Mouse (Mus musculus): Measurements from ENCODE around the gene Kcnk4. TPM values are rescaled to one million over a fixed set of nuclear protein-coding genes. Genes with fewer than 3 reads are reported as not detected.

Kcnk4 gene
- 10 to 100 TPM; 39.1 to 39.2 TPM for total RNA-seq (2021)
- long read RNA-seq, experiment 1, partial matches to known transcripts, result 7 of 35 reads
- long read RNA-seq, experiment 1, other reads (novel, unspliced or antisense), result 25 of 35 reads
- long read RNA-seq, experiment 2, partial matches to known transcripts, result 7 of 31 reads
- long read RNA-seq, experiment 2, other reads (novel, unspliced or antisense), result 21 of 31 reads

DNA sequence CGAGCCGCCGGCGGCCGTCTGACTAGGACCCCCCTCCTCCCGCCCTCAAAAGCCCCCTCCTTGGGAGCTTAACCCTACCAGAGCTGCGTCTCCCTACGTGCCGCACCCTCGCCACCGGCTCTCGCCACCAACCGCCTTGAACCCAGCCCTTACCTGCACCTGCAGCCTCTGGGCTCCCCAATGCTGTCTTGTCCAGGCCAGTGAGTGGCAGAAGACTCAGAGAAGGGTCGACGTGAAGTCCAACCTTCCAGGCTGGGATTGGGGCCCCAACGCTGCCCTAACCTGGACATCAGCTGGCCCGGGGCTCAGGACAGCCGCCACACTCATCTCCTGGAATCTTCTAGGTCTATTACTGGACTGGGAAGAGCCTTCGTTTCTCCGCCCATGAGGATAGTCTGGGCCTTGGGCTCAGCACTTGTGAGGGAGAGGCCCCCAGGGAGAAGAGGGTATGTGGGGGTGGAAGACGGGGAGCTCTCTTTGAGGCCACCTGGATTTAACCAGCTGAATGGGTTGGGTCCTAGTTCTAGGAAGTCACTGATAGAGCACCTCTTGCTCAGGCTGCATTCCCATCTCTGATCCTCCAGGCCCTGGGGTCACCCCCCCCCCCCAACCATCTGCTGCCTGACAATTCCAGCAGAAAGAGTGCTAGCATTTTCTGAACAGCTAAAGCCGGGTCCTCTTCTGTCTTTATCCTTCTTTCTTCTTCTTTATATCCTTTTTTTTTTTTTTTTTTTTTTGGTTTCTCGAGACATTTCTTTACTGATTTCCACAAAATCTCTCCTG lies at the start of gene Kcnk4:
Gene Kcnk4, minus strand, starts transcription at position 321 of the 783 bp plus-strand sequence.
- no peak for TF ChIP-seq CTCF (IDR thresholded peaks at IDR 0.05)
- intact Hi-C loops (cut with DNase I), result no loop called here
- peak within 1 kb of the TSS; percentile 91 for H3K27ac ChIP-seq
- no peak for DNase-seq (ENCODE audit: extremely low spot score in 1 of 2, low spot score in 2 of 2)
- H3K4me3 ChIP-seq, result peak within 1 kb of the TSS; percentile 54

DNA sequence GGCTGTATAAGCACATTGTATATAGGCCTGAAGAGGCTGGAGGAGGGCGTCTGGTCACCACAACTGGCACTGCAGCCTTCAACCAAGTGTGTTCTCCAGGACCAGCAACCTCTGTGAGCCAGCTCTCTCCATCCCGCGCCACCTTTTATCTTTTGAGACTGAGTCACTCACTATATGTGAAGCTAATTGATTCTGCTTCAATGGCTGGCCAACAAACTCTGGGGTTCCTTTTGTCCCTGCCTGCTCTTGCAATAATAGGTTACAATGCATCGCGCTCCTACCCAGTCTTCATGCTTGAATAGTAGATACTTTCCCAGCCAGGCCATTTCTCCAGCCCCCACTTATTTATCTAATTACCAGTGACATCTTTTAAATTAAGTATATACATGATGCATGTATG lies 49.3 kb upstream of the Kcnk4 start:
- TF ChIP-seq CTCF (IDR thresholded peaks at IDR 0.05), result no peak
- Histone ChIP-seq H3K4me3 (no peak overlapping the region), H3K27ac (no peak overlapping the region)
- intact Hi-C loops (cut with DNase I), result no loop called here
- DNase-seq (ENCODE audit: extremely low spot score in 1 of 2, low spot score in 2 of 2), result no peak

DNA sequence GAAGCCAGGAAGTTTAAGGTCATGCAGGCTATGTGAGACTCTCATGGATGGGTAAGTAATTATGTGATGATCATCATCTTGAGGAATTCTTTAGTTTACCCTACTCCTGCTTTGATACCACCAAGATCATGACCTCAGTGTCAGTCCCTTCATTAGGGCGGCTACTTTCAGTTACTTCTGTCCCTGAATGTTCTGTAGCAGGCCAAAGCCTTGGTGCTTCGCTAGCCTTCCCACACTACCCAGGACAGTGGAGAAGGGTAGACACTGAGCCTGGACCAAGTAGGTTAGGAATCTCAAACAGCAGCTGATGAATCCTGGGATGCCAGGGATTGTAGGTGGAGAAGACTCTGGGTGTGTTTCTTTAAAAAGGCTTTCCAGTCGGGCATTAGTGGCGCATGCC lies 47.1 kb upstream of the Kcnk4 start:
- TF ChIP-seq CTCF (IDR thresholded peaks at IDR 0.05), result no peak
- H3K27ac ChIP-seq, result no peak overlapping the region; the same call in 1 of the 2 replicates
- no peak overlapping the region for H3K4me3 ChIP-seq
- DNase-seq (ENCODE audit: extremely low spot score in 1 of 2, low spot score in 2 of 2), result no peak
- intact Hi-C loops (cut with DNase I), result no loop called here

DNA sequence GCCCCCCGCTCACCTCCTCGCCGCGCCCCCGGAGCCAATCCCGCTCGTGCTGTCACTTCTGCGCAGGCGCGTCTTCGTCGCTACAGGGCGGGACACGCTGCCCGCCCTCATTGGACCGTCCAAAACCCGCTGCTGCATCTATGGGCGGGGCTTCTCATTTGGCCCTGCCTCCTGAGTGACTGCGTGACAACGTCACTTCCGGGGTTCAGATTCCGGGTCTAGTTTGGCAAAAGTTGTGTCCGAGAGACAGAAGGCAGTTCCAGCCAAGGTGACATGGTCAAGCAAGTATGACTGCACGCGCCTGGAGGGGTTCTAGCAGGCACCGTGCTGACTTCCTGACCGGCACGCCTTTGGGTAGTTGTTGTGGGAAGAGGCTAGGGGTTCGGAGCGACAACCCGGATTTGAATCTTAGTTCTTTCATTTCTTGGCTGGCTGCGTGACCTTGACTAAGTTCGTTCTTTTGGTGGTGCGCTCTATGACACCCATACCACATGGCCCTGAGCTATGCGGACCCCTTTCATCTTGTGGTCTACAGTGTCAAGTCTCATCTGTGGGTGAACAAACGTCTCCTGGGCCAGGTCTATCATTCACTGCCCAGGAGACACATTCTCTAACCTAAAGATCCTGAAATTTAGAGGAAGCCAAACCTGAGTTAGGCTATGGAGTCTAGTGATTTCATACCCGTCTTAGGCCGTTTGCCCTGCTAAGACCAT lies 46.2 kb upstream of the Kcnk4 start, which contains the start of gene Fkbp2:
Gene Fkbp2, minus strand, starts transcription at position 121 of the 713 bp plus-strand sequence.
- H3K4me3 ChIP-seq, result peak within 1 kb of the TSS; percentile 91
- TF ChIP-seq CTCF (IDR thresholded peaks at IDR 0.05), result no peak
- peak; percentile 97 to 98 for DNase-seq (ENCODE audit: extremely low spot score in 1 of 2, low spot score in 2 of 2)
- peak within 1 kb of the TSS; percentile 99 for H3K27ac ChIP-seq
- intact Hi-C loops (cut with DNase I), result no loop called here

DNA sequence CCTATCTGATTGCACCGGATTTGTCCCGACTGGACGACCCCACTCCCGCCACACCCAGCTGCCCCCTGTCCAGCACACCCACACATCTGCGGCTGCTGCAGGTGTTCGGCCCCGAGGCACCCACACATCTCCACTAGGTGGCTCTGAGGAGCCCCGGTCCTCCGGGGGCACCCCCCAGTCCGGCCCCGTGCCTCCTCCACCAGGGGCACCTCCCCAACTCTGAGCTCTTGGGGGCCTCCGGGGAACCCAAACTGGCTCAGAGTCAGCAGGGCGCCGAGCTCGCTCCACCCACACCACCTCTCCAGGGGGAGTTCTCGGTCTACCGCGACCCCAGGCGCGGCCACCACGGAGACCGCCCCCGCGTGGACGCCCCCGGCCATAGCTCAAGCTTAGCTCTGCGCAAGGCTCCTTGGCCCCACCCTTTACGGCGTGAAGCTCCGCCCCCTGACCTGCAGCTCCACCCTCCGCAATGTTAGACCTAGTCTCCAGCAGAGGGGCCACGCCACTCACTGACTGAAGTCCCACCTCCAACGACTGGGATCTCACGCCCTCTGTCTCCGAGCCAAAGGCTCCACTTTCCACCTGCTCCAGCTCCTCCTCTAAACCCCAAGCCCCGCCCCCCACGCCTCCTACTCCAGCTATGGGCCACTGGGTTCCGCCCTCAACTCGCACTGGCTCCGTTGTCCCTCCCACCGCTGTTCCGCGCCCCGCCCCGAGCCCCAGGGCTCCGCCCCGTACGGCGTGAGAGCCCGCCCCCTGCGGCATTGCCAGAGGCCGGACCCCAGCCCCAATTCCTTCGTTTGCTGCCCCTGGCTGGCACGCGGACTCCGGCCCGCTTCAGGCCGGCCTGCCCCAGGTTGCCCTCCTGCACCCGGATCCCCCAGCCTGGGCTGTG lies 45.4 kb upstream of the Kcnk4 start:
- peak; percentile 98 to 100 for DNase-seq (ENCODE audit: extremely low spot score in 1 of 2, low spot score in 2 of 2)
- intact Hi-C loops (cut with DNase I), result loop anchor here (2.0 to 5.0 kb wide), 2 partner anchors 37 to 57 kb away; partner anchors contain the start of genes Bad and Gpr137
- Histone ChIP-seq H3K4me3 (peak overlapping the region; percentile 91), H3K27ac (peak overlapping the region; percentile 99)
- TF ChIP-seq CTCF (IDR thresholded peaks at IDR 0.05), result peak; percentile 66

DNA sequence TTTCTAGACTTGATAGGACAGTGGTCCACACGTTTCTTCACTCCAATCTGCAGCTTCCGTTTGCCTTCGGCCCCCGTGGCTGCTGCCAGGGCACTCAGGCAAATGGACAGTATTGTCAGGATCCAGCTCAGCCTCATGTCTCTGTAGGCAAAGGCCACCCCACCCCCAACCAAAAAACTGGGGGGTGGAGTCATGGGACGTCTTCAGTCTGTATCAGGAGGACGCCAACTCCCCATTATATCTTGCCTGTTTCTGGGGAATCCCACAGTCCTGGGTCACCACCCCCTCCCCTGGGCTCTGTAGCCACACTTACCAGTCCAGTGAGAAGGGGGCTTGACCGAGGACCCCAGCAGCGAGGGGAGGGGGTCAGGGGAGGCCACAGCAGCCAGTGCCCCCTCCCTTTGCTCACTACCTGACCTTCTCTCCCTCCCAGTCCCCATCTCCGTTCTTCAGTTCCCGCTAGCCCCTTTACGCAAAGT lies 44.7 kb upstream of the Kcnk4 start:
- DNase-seq (ENCODE audit: extremely low spot score in 1 of 2, low spot score in 2 of 2), result peak; percentile 43

DNA sequence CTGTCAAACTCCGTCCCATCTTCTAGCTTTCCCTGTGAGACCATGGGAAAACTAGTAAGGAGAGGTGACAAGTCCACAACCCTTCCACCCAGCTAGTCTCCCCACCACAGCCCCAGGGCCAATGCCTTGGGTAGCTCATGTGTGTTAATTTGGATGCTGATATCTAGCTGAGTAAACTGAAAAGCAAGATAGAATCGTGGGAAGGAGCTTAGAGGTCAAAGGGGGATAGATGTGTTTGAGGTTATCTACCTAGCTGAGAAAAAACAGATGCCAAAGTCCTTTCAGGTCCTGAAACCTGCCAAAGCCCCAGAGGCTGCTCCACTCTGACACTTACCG lies 44.3 kb upstream of the Kcnk4 start:
- peak overlapping the region; percentile 91 for H3K4me3 ChIP-seq
- intact Hi-C loops (cut with DNase I), result loop anchor here (2.0 to 5.0 kb wide), 2 partner anchors 36 to 56 kb away; partner anchors contain the start of genes Bad and Gpr137

More for the DNA sequence above, 44.7 kb upstream of the Kcnk4 start:
- no peak for TF ChIP-seq CTCF (IDR thresholded peaks at IDR 0.05)
- intact Hi-C loops (cut with DNase I), result loop anchor here (2.0 to 5.0 kb wide), 2 partner anchors 37 to 56 kb away; partner anchors contain the start of genes Bad and Gpr137
- Histone ChIP-seq H3K27ac (peak overlapping the region; percentile 99), H3K4me3 (peak overlapping the region; percentile 91)

DNA sequence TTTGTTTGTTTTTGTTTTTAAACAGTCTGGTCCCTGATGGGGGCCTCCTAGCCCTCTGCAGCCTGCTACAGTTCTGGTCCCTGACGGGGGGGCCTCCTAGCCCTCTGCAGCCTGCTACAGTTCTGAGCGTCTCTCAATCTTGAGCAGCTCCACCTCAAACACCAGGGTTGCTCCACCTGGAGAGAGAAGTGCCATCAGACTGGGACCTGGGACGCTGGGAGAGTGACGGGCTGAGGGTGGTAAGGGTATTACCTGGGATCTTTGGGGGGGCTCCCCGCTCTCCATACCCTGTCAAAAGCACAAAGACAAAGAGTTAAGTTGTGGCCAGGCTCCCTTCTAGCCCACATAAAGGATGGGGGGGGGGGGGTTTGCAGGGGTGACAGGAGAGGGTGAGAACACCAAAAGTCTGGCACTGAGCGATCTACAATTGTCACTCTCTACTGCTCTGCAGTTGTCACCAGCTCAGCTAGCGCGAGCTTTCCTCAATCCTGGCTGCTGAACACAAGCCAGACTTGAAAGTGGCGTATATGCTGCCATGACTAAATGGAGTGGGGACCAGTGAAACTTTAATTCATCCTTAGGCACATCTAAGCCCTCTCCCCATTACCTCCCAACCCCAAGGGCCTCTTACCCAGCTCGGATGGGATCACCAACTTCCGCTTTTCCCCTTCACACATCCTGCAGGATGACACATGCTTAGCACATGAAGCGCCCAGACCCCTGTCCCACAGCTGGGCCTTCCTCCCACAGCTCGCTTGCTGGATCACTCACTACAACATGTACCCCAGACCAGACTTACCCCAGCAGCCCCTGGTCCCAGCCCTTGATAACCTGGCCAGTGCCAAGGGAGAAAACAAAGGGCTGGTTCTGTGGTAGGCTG lies 43.7 kb upstream of the Kcnk4 start:
- Histone ChIP-seq H3K4me3 (peak overlapping the region; percentile 91), H3K27ac (peak overlapping the region; percentile 99; the same call in 1 of the 2 replicates)
- intact Hi-C loops (cut with DNase I), result loop anchor here (2.0 to 5.0 kb wide), 2 partner anchors 36 to 55 kb away; partner anchors contain the start of genes Bad and Gpr137
- no peak for TF ChIP-seq CTCF (IDR thresholded peaks at IDR 0.05)
- no peak for DNase-seq (ENCODE audit: extremely low spot score in 1 of 2, low spot score in 2 of 2)

More for the DNA sequence above, 44.3 kb upstream of the Kcnk4 start:
- no peak for TF ChIP-seq CTCF (IDR thresholded peaks at IDR 0.05)
- DNase-seq (ENCODE audit: extremely low spot score in 1 of 2, low spot score in 2 of 2), result no peak
- peak overlapping the region; percentile 99; the same call in 1 of the 2 replicates for H3K27ac ChIP-seq

DNA sequence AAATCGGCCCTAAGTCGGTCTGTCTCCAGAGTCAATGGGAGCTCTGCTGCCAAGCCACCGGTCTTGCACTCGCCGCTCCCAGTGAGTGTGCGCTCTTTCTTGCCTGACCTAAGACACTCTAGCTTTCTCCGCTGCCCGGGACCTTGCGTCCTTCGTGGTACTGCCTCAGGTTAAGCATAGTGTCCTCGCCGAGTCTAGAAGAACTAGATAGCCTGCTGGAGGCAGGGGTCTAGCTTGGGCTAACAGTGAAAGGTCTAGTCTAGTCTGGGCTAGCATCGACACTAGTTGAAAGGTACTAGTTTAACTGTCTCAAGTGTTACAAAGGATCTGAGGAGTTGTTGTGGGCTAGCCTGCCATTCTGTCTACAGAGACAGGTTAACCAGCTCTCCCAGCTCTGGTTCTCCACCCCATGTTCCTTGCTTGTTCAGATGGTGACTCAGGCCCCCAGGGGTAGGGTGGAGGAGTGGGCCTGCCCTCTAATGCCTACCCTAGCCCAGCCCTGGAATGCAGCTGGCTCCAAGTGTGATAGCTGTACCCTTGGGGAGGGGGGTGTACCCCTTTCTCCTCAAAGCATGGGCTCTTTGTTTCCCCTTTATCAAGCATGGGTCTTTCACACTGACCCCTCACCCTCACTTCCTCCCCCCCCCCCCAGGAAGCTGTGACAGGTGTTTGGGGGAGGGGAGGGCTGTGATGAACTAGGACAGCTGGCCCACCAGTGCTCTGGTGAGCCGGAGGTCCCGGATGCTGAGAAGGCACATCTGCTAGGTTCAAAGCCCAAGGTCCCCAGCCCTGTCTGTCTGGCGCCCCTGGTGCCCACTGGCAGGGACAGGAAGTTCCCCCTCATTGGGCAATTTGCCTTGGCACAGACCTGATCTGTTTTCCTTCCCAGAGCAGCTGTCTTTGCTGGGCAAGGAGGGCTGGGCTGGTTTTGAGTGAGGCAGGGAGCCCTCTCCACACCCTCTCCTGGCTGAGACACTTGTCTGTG lies 41.5 kb upstream of the Kcnk4 start, which contains the start of gene Plcb3:
Gene Plcb3, minus strand, starts transcription at position 934 of the 985 bp plus-strand sequence.
- Histone ChIP-seq H3K27ac (peak within 1 kb of the TSS; percentile 80), H3K4me3 (peak within 1 kb of the TSS; percentile 92)
- DNase-seq (ENCODE audit: extremely low spot score in 1 of 2, low spot score in 2 of 2), result peak; percentile 43 to 68
- intact Hi-C loops (cut with DNase I), result loop anchor here (5.0 kb wide), 1 partner anchor 34 kb away; the partner anchor contains the start of genes Bad and Gpr137
- peak; percentile 30 for TF ChIP-seq CTCF (IDR thresholded peaks at IDR 0.05)

Measured in left cerebral cortex, adult 2 months (tissue).